In genomic region chr1:171320151-171320550, GRCm38 (mm10) we compare ENCODE assay signal across 11 mouse cellular contexts. TPM values are rescaled to one million over a fixed set of nuclear protein-coding genes. Genes with fewer than 3 reads are reported as not detected.
DNase-seq lines count a peak whose midpoint lies in the region; ATAC-seq lines count a peak whose summit lies in the region.
"Had no signal": no experiment of that assay in that cellular context is flagged by ENCODE, and none has a peak within 500 bp of the region (broad histone marks: within the 10 kb centered on the region; RNA-seq: fewer than 3 reads in every experiment).

No protein-coding gene starts in this region.

- DNase-seq in forebrain, embryonic 10.5 days (ENCODE audit: extremely low spot score, low spot score): no peak
- no peak for DNase-seq in kidney, adult 8-10 months
- DNase-seq in cerebellum, postnatal 25 days: peak; percentile 84 to 86
- no peak for DNase-seq in thymus, postnatal 25 days
- DNase-seq in layer of hippocampus, postnatal 14 days (ENCODE audit: low spot score in 2 of 2): no peak
- DNase-seq: lung, adult 2 months; midbrain, embryonic 14.5 days; retina, postnatal 1 day had no signal

- H3K4me3 ChIP-seq in forebrain, embryonic 10.5 days: peak overlapping the region; percentile 31
- H3K4me3 ChIP-seq in forebrain, embryonic 15.5 days: no peak overlapping the region
- peak overlapping the region; percentile 33 for H3K4me3 ChIP-seq in kidney, embryonic 15.5 days (replicated peaks)
- no peak overlapping the region for H3K4me3 ChIP-seq in liver, embryonic 15.5 days (replicated peaks)

- H3K36me3 ChIP-seq in forebrain, embryonic 10.5 days (replicated peaks): no peaks in the 10 kb centered on the region
- 0 out of 2 replicates have a peak, but pooled peaks cover 3% of the 10 kb centered on the region for H3K36me3 ChIP-seq in forebrain, embryonic 15.5 days
- 0 out of 2 replicates have a peak, but pooled peaks cover 9% of the 10 kb centered on the region for H3K36me3 ChIP-seq in kidney, embryonic 15.5 days
- H3K36me3 ChIP-seq in liver, embryonic 15.5 days (replicated peaks): no peaks in the 10 kb centered on the region

- 16% methylated on average over 5 of the region's 5 CpGs for WGBS in forebrain, embryonic 10.5 days
- whole genome bisulfite sequencing in forebrain, embryonic 15.5 days: 12% methylated on average over 5 of the region's 5 CpGs
- WGBS in kidney, embryonic 15.5 days: 21% methylated on average over 5 of the region's 5 CpGs
- WGBS in liver, embryonic 15.5 days (ENCODE audit: insufficient replicate concordance): 41% methylated on average over 5 of the region's 5 CpGs

- H3K4me2 ChIP-seq in forebrain, embryonic 15.5 days (replicated peaks): no peak overlapping the region
- peak overlapping the region; percentile 51 for H3K4me2 ChIP-seq in kidney, embryonic 15.5 days
- peak overlapping the region; percentile 13; the same call in 1 of the 2 replicates for H3K4me2 ChIP-seq in liver, embryonic 15.5 days

- no peak overlapping the region for H3K9ac ChIP-seq in forebrain, embryonic 15.5 days (replicated peaks)
- H3K9ac ChIP-seq in kidney, embryonic 15.5 days: 0 out of 2 replicates have a peak overlapping the region, but pooled peaks have one; percentile 24
- H3K9ac ChIP-seq in liver, embryonic 15.5 days: no peak overlapping the region

- 0 out of 2 replicates have a peak, but pooled peaks cover 5% of the 10 kb centered on the region for H3K4me1 ChIP-seq in forebrain, embryonic 10.5 days
- H3K4me1 ChIP-seq in forebrain, embryonic 15.5 days: no peaks in the 10 kb centered on the region
- H3K4me1 ChIP-seq in kidney, embryonic 15.5 days: peaks cover 6% of the 10 kb centered on the region; the same call in 1 of the 2 replicates
- peaks cover 8% of the 10 kb centered on the region; the same call in 1 of the 2 replicates for H3K4me1 ChIP-seq in liver, embryonic 15.5 days (replicated peaks)

- ATAC-seq in forebrain, embryonic 15.5 days (replicated peaks): no peak
- no peak for ATAC-seq in kidney, embryonic 15.5 days (replicated peaks; ENCODE audit: low FRiP score)
- ATAC-seq in liver, embryonic 15.5 days (ENCODE audit: insufficient read depth): no peak

- H3K27me3 ChIP-seq in forebrain, embryonic 10.5 days (ENCODE audit: poor library complexity, severe bottlenecking): no peaks in the 10 kb centered on the region
- no peaks in the 10 kb centered on the region for H3K27me3 ChIP-seq in forebrain, embryonic 15.5 days
- no peaks in the 10 kb centered on the region for H3K27me3 ChIP-seq in kidney, embryonic 15.5 days
- peaks cover 8% of the 10 kb centered on the region for H3K27me3 ChIP-seq in liver, embryonic 15.5 days

- no peak overlapping the region for H3K27ac ChIP-seq in forebrain, embryonic 10.5 days
- H3K27ac ChIP-seq in forebrain, embryonic 15.5 days (replicated peaks): no peak overlapping the region
- H3K27ac ChIP-seq in kidney, embryonic 15.5 days: no peak overlapping the region
- no peak overlapping the region for H3K27ac ChIP-seq in liver, embryonic 15.5 days (replicated peaks)

- H3K9me3 ChIP-seq in forebrain, embryonic 10.5 days: no peaks in the 10 kb centered on the region
- no peaks in the 10 kb centered on the region for H3K9me3 ChIP-seq in forebrain, embryonic 15.5 days
- no peaks in the 10 kb centered on the region for H3K9me3 ChIP-seq in kidney, embryonic 15.5 days (replicated peaks)
- no peaks in the 10 kb centered on the region for H3K9me3 ChIP-seq in liver, embryonic 15.5 days (replicated peaks)

RNA-seq across cellular contexts. Expression of gene Dedd, which starts 8.8 kb away (rescaled TPM):
- 41.8 and 46.5 TPM in 2 replicates for polyA plus RNA-seq in forebrain, embryonic 10.5 days (2016; fragmentation: Nextera tagmentation; extraction: Ambion mirVana)
- polyA plus RNA-seq in forebrain, embryonic 15.5 days (2015; fragmentation: Nextera tagmentation; extraction: Ambion mirVana): 56.6 and 57.3 TPM in 2 replicates
- polyA plus RNA-seq in kidney, embryonic 15.5 days (2015; fragmentation: Nextera tagmentation; extraction: Ambion mirVana): 53.1 and 55.7 TPM in 2 replicates
- 18.6 and 20.1 TPM in 2 replicates for polyA plus RNA-seq in liver, embryonic 15.5 days (2015; fragmentation: Nextera tagmentation; extraction: Ambion mirVana)
- 10 to 100 TPM; 32.4 to 32.7 TPM for total RNA-seq in layer of hippocampus, postnatal 14 days (2021)

RNA-seq across cellular contexts. Expression of gene Nit1, which starts 25.3 kb away (rescaled TPM):
- polyA plus RNA-seq in forebrain, embryonic 10.5 days (2016; fragmentation: Nextera tagmentation; extraction: Ambion mirVana): 37.1 and 38.0 TPM in 2 replicates
- polyA plus RNA-seq in forebrain, embryonic 15.5 days (2015; fragmentation: Nextera tagmentation; extraction: Ambion mirVana): 57.8 and 62.0 TPM in 2 replicates
- 47.8 and 50.5 TPM in 2 replicates for polyA plus RNA-seq in kidney, embryonic 15.5 days (2015; fragmentation: Nextera tagmentation; extraction: Ambion mirVana)
- polyA plus RNA-seq in liver, embryonic 15.5 days (2015; fragmentation: Nextera tagmentation; extraction: Ambion mirVana): 33.1 and 39.1 TPM in 2 replicates
- total RNA-seq in layer of hippocampus, postnatal 14 days (2021): 10 to 100 TPM; 40.5 to 41.4 TPM

RNA-seq across cellular contexts. Expression of gene Pfdn2, which starts 25.3 kb away (rescaled TPM):
- polyA plus RNA-seq in forebrain, embryonic 10.5 days (2016; fragmentation: Nextera tagmentation; extraction: Ambion mirVana): 158 and 159 TPM in 2 replicates
- 146 and 149 TPM in 2 replicates for polyA plus RNA-seq in forebrain, embryonic 15.5 days (2015; fragmentation: Nextera tagmentation; extraction: Ambion mirVana)
- 122 and 130 TPM in 2 replicates for polyA plus RNA-seq in kidney, embryonic 15.5 days (2015; fragmentation: Nextera tagmentation; extraction: Ambion mirVana)
- polyA plus RNA-seq in liver, embryonic 15.5 days (2015; fragmentation: Nextera tagmentation; extraction: Ambion mirVana): 32.8 and 37.5 TPM in 2 replicates
- total RNA-seq in layer of hippocampus, postnatal 14 days (2021): 100 to 1,000 TPM; 123 to 135 TPM

RNA-seq across cellular contexts. Expression of gene Ufc1, which starts 25.3 kb away (rescaled TPM):
- polyA plus RNA-seq in forebrain, embryonic 10.5 days (2016; fragmentation: Nextera tagmentation; extraction: Ambion mirVana): 94.3 and 98.6 TPM in 2 replicates
- polyA plus RNA-seq in forebrain, embryonic 15.5 days (2015; fragmentation: Nextera tagmentation; extraction: Ambion mirVana): 105 and 110 TPM in 2 replicates
- polyA plus RNA-seq in kidney, embryonic 15.5 days (2015; fragmentation: Nextera tagmentation; extraction: Ambion mirVana): 106 and 118 TPM in 2 replicates
- polyA plus RNA-seq in liver, embryonic 15.5 days (2015; fragmentation: Nextera tagmentation; extraction: Ambion mirVana): 40.6 and 41.4 TPM in 2 replicates
- total RNA-seq in layer of hippocampus, postnatal 14 days (2021): 100 to 1,000 TPM; 112 TPM

RNA-seq across cellular contexts. Expression of gene Usp21, which starts 32.4 kb away (rescaled TPM):
- 94.1 and 95.9 TPM in 2 replicates for polyA plus RNA-seq in forebrain, embryonic 10.5 days (2016; fragmentation: Nextera tagmentation; extraction: Ambion mirVana)
- polyA plus RNA-seq in forebrain, embryonic 15.5 days (2015; fragmentation: Nextera tagmentation; extraction: Ambion mirVana): 132 and 135 TPM in 2 replicates
- polyA plus RNA-seq in kidney, embryonic 15.5 days (2015; fragmentation: Nextera tagmentation; extraction: Ambion mirVana): 87.7 and 97.8 TPM in 2 replicates
- polyA plus RNA-seq in liver, embryonic 15.5 days (2015; fragmentation: Nextera tagmentation; extraction: Ambion mirVana): 24.9 and 28.5 TPM in 2 replicates
- total RNA-seq in layer of hippocampus, postnatal 14 days (2021): 10 to 100 TPM; 49.2 to 53.6 TPM

Comparison
In these comparisons a context has a peak if more than half of its experiments do, and no peak if none do; other contexts are left out.
1. H3K4me3 ChIP-seq: peak in forebrain, embryonic 10.5 days (single experiment) and kidney, embryonic 15.5 days (single experiment); none in forebrain, embryonic 15.5 days (single experiment) and liver, embryonic 15.5 days (single experiment).
2. DNase-seq: peak in cerebellum, postnatal 25 days (2 of 2); none in forebrain, embryonic 10.5 days (single experiment), kidney, adult 8-10 months (0 of 2), thymus, postnatal 25 days (single experiment) and layer of hippocampus, postnatal 14 days (0 of 2).